Mouse (Mus musculus): ENCODE measurements around the gene Rnase11. TPM values are rescaled to one million over a fixed set of nuclear protein-coding genes. Genes with fewer than 3 reads are reported as not detected.
"Not testable (repeated sequence)": the region's sequence is repeated elsewhere in the genome, so short reads cannot be mapped to it uniquely, and the experiment has no call there.

The Rnase11 gene
- not detected in 2 replicates for polyA plus RNA-seq (2012; rRNA removed)

DNA sequence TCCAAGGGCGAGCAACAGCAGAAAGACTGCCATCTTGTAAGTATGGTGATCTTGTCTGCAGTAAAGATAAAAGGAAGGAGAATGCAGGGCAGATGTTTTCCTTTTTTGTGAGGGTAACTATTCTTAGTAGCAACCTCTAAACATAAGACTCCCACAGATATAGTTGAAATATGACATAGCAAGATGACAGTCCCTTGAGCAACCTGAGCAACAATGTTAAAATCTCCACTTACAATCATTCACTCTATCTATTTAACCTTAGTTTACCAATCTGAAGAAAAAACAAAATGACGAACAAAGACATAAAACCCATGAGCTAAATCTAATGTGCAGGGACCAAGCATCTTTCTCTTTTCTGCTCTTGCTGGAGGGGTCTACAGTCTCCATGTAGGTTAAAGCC is at the start of gene Rnase11:
TSS of gene Rnase11 (minus strand) at position 101 of the 400 bp plus-strand sequence.
- DNase-seq, result no peak
- H3K4me1 ChIP-seq (ENCODE audit: control insufficient read depth, insufficient read depth, low read length), result no peaks in the 10 kb centered on the region
- H3K4me3 ChIP-seq (replicated peaks; ENCODE audit: insufficient read depth, low read depth, low read length), result no peak within 1 kb of the TSS
- no peak within 1 kb of the TSS for H3K27ac ChIP-seq (ENCODE audit: insufficient read depth, low read length)
- TF ChIP-seq POLR2A (IDR thresholded peaks at IDR 0.05; ENCODE audit: borderline replicate concordance, insufficient read depth, low read length), result no peak
- TF ChIP-seq CTCF (IDR thresholded peaks at IDR 0.05; ENCODE audit: borderline replicate concordance, insufficient read depth, low read depth, low read length), result no peak
- 87% methylated on average over 2 of the region's 2 CpGs for WGBS
- no peaks in the 10 kb centered on the region; the same call in 1 of the 2 replicates for H3K27me3 ChIP-seq (ENCODE audit: control insufficient read depth, insufficient read depth, low read length)

DNA sequence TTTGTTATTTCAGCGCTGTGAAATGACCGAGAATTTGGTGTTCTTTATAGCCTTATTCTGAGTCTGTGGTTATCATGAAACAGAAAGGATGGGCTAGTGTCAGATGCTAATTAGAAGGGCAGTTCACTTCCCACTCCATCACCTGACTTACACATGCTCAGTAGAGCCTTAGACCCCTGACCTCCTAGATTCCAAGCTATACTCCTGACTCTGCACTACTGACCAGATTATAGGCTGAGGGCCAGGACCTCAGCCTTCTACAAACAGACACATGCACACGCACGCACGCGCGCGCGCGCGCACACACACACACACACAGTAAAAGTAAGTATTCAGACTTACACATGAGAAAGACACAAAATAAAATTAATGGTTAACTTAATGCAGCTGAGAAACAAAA is 49.0 kb upstream of the Rnase11 start:
- Histone ChIP-seq H3K27me3 (ENCODE audit: control insufficient read depth, insufficient read depth, low read length) (no peaks in the 10 kb centered on the region), H3K27ac (ENCODE audit: insufficient read depth, low read length) (no peak overlapping the region), H3K4me1 (ENCODE audit: control insufficient read depth, insufficient read depth, low read length) (no peaks in the 10 kb centered on the region), H3K4me3 (replicated peaks; ENCODE audit: insufficient read depth, low read depth, low read length) (no peak overlapping the region)
- DNase-seq, result no peak
- TF ChIP-seq CTCF (IDR thresholded peaks at IDR 0.05; ENCODE audit: borderline replicate concordance, insufficient read depth, low read depth, low read length), result no peak
- TF ChIP-seq POLR2A (IDR thresholded peaks at IDR 0.05; ENCODE audit: borderline replicate concordance, insufficient read depth, low read length), result no peak
- 97% methylated on average over 11 of the region's 11 CpGs for WGBS

GRCm38 (mm10) chr14:51098300-51098699 is 48.3 kb upstream of the Rnase11 start:
- WGBS, result 8% methylated on average over 1 of the region's 1 CpGs
- not testable (repeated sequence) for H3K27me3 ChIP-seq (ENCODE audit: control insufficient read depth, insufficient read depth, low read length); H3K4me1 ChIP-seq (ENCODE audit: control insufficient read depth, insufficient read depth, low read length); H3K27ac ChIP-seq (ENCODE audit: insufficient read depth, low read length); H3K4me3 ChIP-seq (replicated peaks; ENCODE audit: insufficient read depth, low read depth, low read length)
- peak; percentile 73 to 79 for DNase-seq
- TF ChIP-seq CTCF (IDR thresholded peaks at IDR 0.05; ENCODE audit: borderline replicate concordance, insufficient read depth, low read depth, low read length), result peak; percentile 64; the same call in 1 of the 2 replicates

GRCm38 (mm10) chr14:51095736-51096524 is 46.0 kb upstream of the Rnase11 start:
- TF ChIP-seq POLR2A (IDR thresholded peaks at IDR 0.05; ENCODE audit: borderline replicate concordance, insufficient read depth, low read length) (no peak), CTCF (IDR thresholded peaks at IDR 0.05; ENCODE audit: borderline replicate concordance, insufficient read depth, low read depth, low read length) (no peak)
- no peaks in the 10 kb centered on the region for H3K27me3 ChIP-seq (ENCODE audit: control insufficient read depth, insufficient read depth, low read length)
- H3K27ac ChIP-seq (ENCODE audit: insufficient read depth, low read length), result no peak overlapping the region
- H3K4me1 ChIP-seq (ENCODE audit: control insufficient read depth, insufficient read depth, low read length), result no peaks in the 10 kb centered on the region
- no peak for DNase-seq
- WGBS, result 50% methylated on average over 9 of the region's 9 CpGs
- no peak overlapping the region for H3K4me3 ChIP-seq (replicated peaks; ENCODE audit: insufficient read depth, low read depth, low read length)

DNA sequence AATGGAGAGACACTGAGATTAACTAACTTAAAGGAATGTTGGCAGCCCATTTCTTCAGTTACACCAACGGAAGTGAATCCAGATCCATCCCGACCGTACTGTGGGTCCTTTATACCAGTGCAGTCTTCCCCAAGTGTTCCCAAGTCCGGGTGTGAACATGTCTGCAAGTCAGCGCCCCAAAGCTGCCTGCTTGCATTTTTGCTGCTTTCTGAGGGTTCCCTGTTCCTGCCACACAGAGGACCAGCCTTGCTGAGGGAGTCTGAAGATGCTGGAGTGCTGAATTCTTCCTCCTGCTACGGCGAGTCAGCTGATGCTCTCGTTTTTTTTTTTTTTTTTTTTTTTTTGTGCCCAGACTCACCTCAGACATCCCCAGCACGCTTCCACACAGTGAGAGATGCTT is 45.0 kb upstream of the Rnase11 start:
- H3K27ac ChIP-seq (ENCODE audit: insufficient read depth, low read length), result no peak overlapping the region
- 77% methylated on average over 9 of the region's 9 CpGs for WGBS
- no peak for DNase-seq
- no peaks in the 10 kb centered on the region for H3K4me1 ChIP-seq (ENCODE audit: control insufficient read depth, insufficient read depth, low read length)
- H3K4me3 ChIP-seq (replicated peaks; ENCODE audit: insufficient read depth, low read depth, low read length), result no peak overlapping the region
- TF ChIP-seq CTCF (IDR thresholded peaks at IDR 0.05; ENCODE audit: borderline replicate concordance, insufficient read depth, low read depth, low read length) (no peak), POLR2A (IDR thresholded peaks at IDR 0.05; ENCODE audit: borderline replicate concordance, insufficient read depth, low read length) (no peak)
- no peaks in the 10 kb centered on the region for H3K27me3 ChIP-seq (ENCODE audit: control insufficient read depth, insufficient read depth, low read length)

- WGBS, result 66% methylated on average over 5 of the region's 5 CpGs
- Histone ChIP-seq H3K4me1 (ENCODE audit: control insufficient read depth, insufficient read depth, low read length) (no peaks in the 10 kb centered on the region), H3K27me3 (ENCODE audit: control insufficient read depth, insufficient read depth, low read length) (no peaks in the 10 kb centered on the region), H3K4me3 (replicated peaks; ENCODE audit: insufficient read depth, low read depth, low read length) (no peak overlapping the region), H3K27ac (ENCODE audit: insufficient read depth, low read length) (no peak overlapping the region)
- no peak for DNase-seq
- TF ChIP-seq CTCF (IDR thresholded peaks at IDR 0.05; ENCODE audit: borderline replicate concordance, insufficient read depth, low read depth, low read length) (no peak), POLR2A (IDR thresholded peaks at IDR 0.05; ENCODE audit: borderline replicate concordance, insufficient read depth, low read length) (no peak)
Measured at GRCm38 (mm10) chr14:51094096-51094875, 44.3 kb upstream of the Rnase11 start.

- DNase-seq, result no peak
- Histone ChIP-seq H3K27me3 (ENCODE audit: control insufficient read depth, insufficient read depth, low read length) (no peaks in the 10 kb centered on the region), H3K4me1 (ENCODE audit: control insufficient read depth, insufficient read depth, low read length) (no peaks in the 10 kb centered on the region), H3K4me3 (replicated peaks; ENCODE audit: insufficient read depth, low read depth, low read length) (no peak overlapping the region), H3K27ac (ENCODE audit: insufficient read depth, low read length) (no peak overlapping the region)
- 57% methylated on average over 3 of the region's 3 CpGs for WGBS
- no peak for TF ChIP-seq POLR2A (IDR thresholded peaks at IDR 0.05; ENCODE audit: borderline replicate concordance, insufficient read depth, low read length)
- TF ChIP-seq CTCF (IDR thresholded peaks at IDR 0.05; ENCODE audit: borderline replicate concordance, insufficient read depth, low read depth, low read length), result no peak
Measured at GRCm38 (mm10) chr14:51093496-51093895, 43.5 kb upstream of the Rnase11 start.

Data from cerebellum, adult 2 months (tissue).